ENCODE assay signal across 16 mouse cellular contexts in the genomic region with DNA sequence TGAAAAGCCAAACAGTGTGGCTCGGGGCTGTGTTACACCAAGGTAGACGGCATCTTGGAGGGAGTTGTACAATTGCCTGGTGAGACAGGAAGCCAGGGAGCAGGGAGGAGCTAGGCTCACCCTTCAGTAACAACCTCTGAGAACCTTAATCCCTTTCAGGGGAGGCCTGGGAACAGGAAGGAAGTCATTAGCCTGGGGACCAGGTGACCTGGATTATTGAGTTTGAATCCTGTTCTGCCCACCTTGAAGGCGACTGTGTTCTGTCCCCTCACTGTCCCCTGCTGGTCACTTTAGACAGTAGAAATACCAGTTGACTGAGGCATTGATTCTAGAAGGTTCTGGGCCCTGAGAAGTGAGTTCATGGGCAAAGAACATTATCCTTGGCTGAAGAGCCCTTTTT. TPM values are rescaled to one million over a fixed set of nuclear protein-coding genes. Genes with fewer than 3 reads are reported as not detected.
DNase-seq lines count a peak whose midpoint lies in the region; ATAC-seq and TF ChIP-seq lines count a peak whose summit lies in the region.
"Had no signal": no experiment of that assay in that cellular context is flagged by ENCODE, and none has a peak within 500 bp of the region (broad histone marks: within the 10 kb centered on the region; RNA-seq: fewer than 3 reads in every experiment).

No protein-coding gene starts in this region.

- TF ChIP-seq CTCF in gastrocnemius, adult 2 months (IDR thresholded peaks at IDR 0.05): peak; percentile 52
- TF ChIP-seq CTCF in CH12.LX (conservative IDR thresholded peaks at IDR 0.05 in 1 of 2, IDR thresholded peaks at IDR 0.05 in 1 of 2; ENCODE audit: low read depth in 2 of 2, low read length in 2 of 2): peak in 1 of 2 experiments; percentile 28; a peak in 2 of 4 replicates
- 0 out of 2 replicates have a peak, but pooled peaks have one; percentile 2 for TF ChIP-seq CTCF in cortical plate, adult 2 months (IDR thresholded peaks at IDR 0.05; ENCODE audit: extremely low read depth, insufficient read depth, low read length)

- H3K4me1 ChIP-seq in kidney, embryonic 15.5 days: peaks cover 79% of the 10 kb centered on the region
- H3K4me1 ChIP-seq in CH12.LX (ENCODE audit: control insufficient read depth in 1 of 2, insufficient read depth in 2 of 2): peaks cover 11 to 19% of the 10 kb centered on the region in 2 experiments
- H3K4me1 ChIP-seq in cortical plate, adult 2 months (ENCODE audit: control insufficient read depth, insufficient read depth, low read length): peaks cover 25% of the 10 kb centered on the region

- WGBS in kidney, embryonic 15.5 days: 32% methylated on average over 3 of the region's 3 CpGs

- in situ Hi-C loops in CH12.LX (cut with MboI; ENCODE audit: low pct_ligation_motif_present, low pct_unique_long_range_greater_than_20kb, low sequenced_read_pairs): no loop called here

- H3K27ac ChIP-seq in gastrocnemius, adult 2 months: peak overlapping the region; percentile 79
- H3K27ac ChIP-seq in kidney, embryonic 15.5 days: peak overlapping the region; percentile 39
- H3K27ac ChIP-seq in CH12.LX (ENCODE audit: insufficient read depth, low read depth): no peak overlapping the region
- no peak overlapping the region for H3K27ac ChIP-seq in cortical plate, adult 2 months (ENCODE audit: insufficient read depth, low read length)
- H3K27ac ChIP-seq: heart, embryonic 13.5 days had no signal

- ATAC-seq in kidney, embryonic 15.5 days (replicated peaks; ENCODE audit: low FRiP score): no peak

- dilution Hi-C loops in CH12.LX (cut with MboI; ENCODE audit: extremely low pct_ligation_motif_present, extremely low pct_unique_long_range_greater_than_20kb, low sequenced_read_pairs): no loop called here

- no peaks in the 10 kb centered on the region for H3K79me2 ChIP-seq in CH12.LX (replicated peaks; ENCODE audit: control insufficient read depth, extremely low read depth, insufficient read depth, poor library complexity, severe bottlenecking)

- intact Hi-C loops in gastrocnemius, adult 2 months (cut with DNase I): no loop called here

- H3K4me3 ChIP-seq in gastrocnemius, adult 2 months: peak overlapping the region; percentile 30; the same call in 1 of the 2 replicates
- H3K4me3 ChIP-seq in kidney, embryonic 15.5 days (replicated peaks): no peak overlapping the region
- H3K4me3 ChIP-seq in CH12.LX (replicated peaks in 1 of 3; ENCODE audit: low read depth in 2 of 3, low read length in 2 of 3, poor library complexity in 1 of 3): no peak overlapping the region
- no peak overlapping the region for H3K4me3 ChIP-seq in cortical plate, adult 2 months (ENCODE audit: insufficient read depth, low read length)
- H3K4me3 ChIP-seq: heart, embryonic 13.5 days had no signal

- no peak overlapping the region for H3K9ac ChIP-seq in kidney, embryonic 15.5 days
- H3K9ac ChIP-seq in CH12.LX (ENCODE audit: insufficient read depth, low read depth): no peak overlapping the region

- TF ChIP-seq EP300 in CH12.LX (IDR thresholded peaks at IDR 0.05; ENCODE audit: low read length): no peak

- no peaks in the 10 kb centered on the region for H3K9me3 ChIP-seq in kidney, embryonic 15.5 days (replicated peaks)
- H3K9me3 ChIP-seq in CH12.LX (replicated peaks; ENCODE audit: low read length): peaks cover 7% of the 10 kb centered on the region
- H3K9me3 ChIP-seq: heart, embryonic 13.5 days had no signal

- TF ChIP-seq POLR2A in CH12.LX (IDR thresholded peaks at IDR 0.05; ENCODE audit: low read depth, low read length): no peak
- TF ChIP-seq POLR2A in cortical plate, adult 2 months (IDR thresholded peaks at IDR 0.05; ENCODE audit: extremely low read depth, insufficient read depth, low read length): no peak

- no peak for DNase-seq in gastrocnemius, adult 2 months
- DNase-seq in gastrocnemius, postnatal 10 days: no peak
- DNase-seq in kidney, postnatal 10 days: no peak
- no peak for DNase-seq in CH12.LX (ENCODE audit: extremely low read depth)
- DNase-seq in urinary bladder, postnatal 4 days (ENCODE audit: low spot score in 2 of 2): no peak
- DNase-seq in c-Kit-positive CD71-positive TER-119-positive erythroid progenitor cells, embryonic 14.5 days (ENCODE audit: low spot score): no peak
- DNase-seq: adrenal gland, postnatal 36 days; cerebellum, adult 8-10 months had no signal

- TF ChIP-seq RAD21 in CH12.LX (IDR thresholded peaks at IDR 0.05; ENCODE audit: low read depth, low read length): no peak; the same call in none of the 2 replicates

- no peaks in the 10 kb centered on the region for H3K27me3 ChIP-seq in kidney, embryonic 15.5 days
- H3K27me3 ChIP-seq in CH12.LX (replicated peaks): peaks cover 20% of the 10 kb centered on the region
- H3K27me3 ChIP-seq: heart, embryonic 13.5 days had no signal

- no peaks in the 10 kb centered on the region for H3K36me3 ChIP-seq in kidney, embryonic 15.5 days
- H3K36me3 ChIP-seq in CH12.LX (replicated peaks in 1 of 2; ENCODE audit: control insufficient read depth in 1 of 2, insufficient read depth in 1 of 2, low read length in 1 of 2): no peaks in the 10 kb centered on the region
- H3K36me3 ChIP-seq: heart, embryonic 13.5 days had no signal

- H3K4me2 ChIP-seq in kidney, embryonic 15.5 days: no peak overlapping the region
- H3K4me2 ChIP-seq in CH12.LX (ENCODE audit: insufficient read depth, low read depth, poor library complexity, severe bottlenecking): no peak overlapping the region
- H3K4me2 ChIP-seq: heart, embryonic 13.5 days had no signal

TF ChIP-seq in CH12.LX, 34 proteins besides CTCF, POLR2A, EP300 and RAD21:
- TF ChIP-seq BHLHE40 (IDR thresholded peaks at IDR 0.05; ENCODE audit: low read depth, low read length): no peak
- TF ChIP-seq SMC3 (IDR thresholded peaks at IDR 0.05; ENCODE audit: low read depth, low read length): peak; percentile 9

RNA-seq across cellular contexts. Expression of gene Gm21969, which starts 8.9 kb away (rescaled TPM):
- not detected for total RNA-seq in gastrocnemius, adult 2 months (2021)
- total RNA-seq in gastrocnemius, postnatal 10 days (2021): not detected
- not detected in 2 replicates for polyA plus RNA-seq in kidney, embryonic 15.5 days (2015; fragmentation: Nextera tagmentation; extraction: Ambion mirVana)
- total RNA-seq in CH12.LX (2012; rRNA removed) (not detected in 2 replicates), CH12.LX (2014; rRNA removed) (not detected in 2 replicates)
- polyA plus RNA-seq in CH12.LX (2012; ENCODE audit: insufficient read length, low read depth): not detected in 2 replicates
- polyA plus RNA-seq in cortical plate, adult 2 months (2012; rRNA removed): not detected in 2 replicates
- total RNA-seq: adrenal gland, postnatal 36 days; left cerebral cortex, postnatal 10 days; monocyte, adult 5-6 weeks had no signal
- polyA plus RNA-seq: heart, embryonic 13.5 days; large intestine, adult 2 months; testis, adult 2 months had no signal

RNA-seq across cellular contexts. Expression of gene Aldh4a1, which starts 28.6 kb away (rescaled TPM):
- 10 to 100 TPM; 58.2 to 75.6 TPM for total RNA-seq in gastrocnemius, adult 2 months (2021)
- total RNA-seq in gastrocnemius, postnatal 10 days (2021): 10 to 100 TPM; 30.3 to 39.8 TPM
- 80.5 and 85.0 TPM in 2 replicates for polyA plus RNA-seq in kidney, embryonic 15.5 days (2015; fragmentation: Nextera tagmentation; extraction: Ambion mirVana)
- total RNA-seq in CH12.LX (2012; rRNA removed) (14.3 and 18.0 TPM in 2 replicates), CH12.LX (2014; rRNA removed) (5.5 and 6.5 TPM in 2 replicates)
- polyA plus RNA-seq in CH12.LX (2012; ENCODE audit: insufficient read length, low read depth): 6.1 and 6.5 TPM in 2 replicates
- 20.6 and 22.8 TPM in 2 replicates for polyA plus RNA-seq in cortical plate, adult 2 months (2012; rRNA removed)

RNA-seq across cellular contexts. Expression of gene Tas1r2, which starts 59.3 kb away (rescaled TPM):
- total RNA-seq in gastrocnemius, adult 2 months (2021): not detected
- total RNA-seq in gastrocnemius, postnatal 10 days (2021): not detected
- not detected in 2 replicates for polyA plus RNA-seq in kidney, embryonic 15.5 days (2015; fragmentation: Nextera tagmentation; extraction: Ambion mirVana)
- not detected in 2 replicates for total RNA-seq in CH12.LX (2012; rRNA removed)
- total RNA-seq in CH12.LX (2014; rRNA removed): not detected in 2 replicates
- polyA plus RNA-seq in CH12.LX (2012; ENCODE audit: insufficient read length, low read depth): not detected in 2 replicates
- polyA plus RNA-seq in cortical plate, adult 2 months (2012; rRNA removed): not detected in 2 replicates
- total RNA-seq: adrenal gland, postnatal 36 days; left cerebral cortex, postnatal 10 days; monocyte, adult 5-6 weeks had no signal
- polyA plus RNA-seq: heart, embryonic 13.5 days; large intestine, adult 2 months; lung, embryonic 16.5 days; testis, adult 2 months had no signal

Comparison
In these comparisons a context has a peak if more than half of its experiments do, and no peak if none do; other contexts are left out.
1. H3K27ac ChIP-seq: peak in gastrocnemius, adult 2 months (single experiment) and kidney, embryonic 15.5 days (single experiment); none in CH12.LX (single experiment) and cortical plate, adult 2 months (single experiment).